Mouse (Mus musculus): ENCODE measurements at regions not wholly inside any gene's neighbourhood (a gene's known extent, or its start where the extent isn't known, plus 50 kb on each side); places are given as distances from the start of the nearest gene placed in this dataset.

DNA sequence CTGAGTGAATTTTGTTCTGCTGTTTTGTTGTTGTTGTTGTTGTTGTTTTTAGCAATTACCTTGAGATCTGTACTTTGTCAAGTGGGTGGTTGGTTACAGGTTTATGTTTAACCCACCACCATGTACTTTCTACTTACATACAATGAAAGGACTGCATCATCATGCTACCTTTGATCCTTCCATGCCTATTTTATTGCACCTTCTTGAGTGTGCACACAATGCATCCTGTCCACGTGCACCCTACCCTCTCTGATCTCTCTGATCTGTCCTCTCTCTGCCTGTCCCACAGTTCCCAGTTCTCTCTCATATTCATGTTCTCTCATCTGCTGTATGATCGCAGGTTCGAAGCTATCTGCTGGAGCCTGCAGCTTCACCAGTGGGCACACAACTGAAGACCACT is 59.9 kb upstream of the Gas1 start:
- POLR2A ChIA-PET = no interaction called here
- CTCF ChIA-PET = no interaction called here

DNA sequence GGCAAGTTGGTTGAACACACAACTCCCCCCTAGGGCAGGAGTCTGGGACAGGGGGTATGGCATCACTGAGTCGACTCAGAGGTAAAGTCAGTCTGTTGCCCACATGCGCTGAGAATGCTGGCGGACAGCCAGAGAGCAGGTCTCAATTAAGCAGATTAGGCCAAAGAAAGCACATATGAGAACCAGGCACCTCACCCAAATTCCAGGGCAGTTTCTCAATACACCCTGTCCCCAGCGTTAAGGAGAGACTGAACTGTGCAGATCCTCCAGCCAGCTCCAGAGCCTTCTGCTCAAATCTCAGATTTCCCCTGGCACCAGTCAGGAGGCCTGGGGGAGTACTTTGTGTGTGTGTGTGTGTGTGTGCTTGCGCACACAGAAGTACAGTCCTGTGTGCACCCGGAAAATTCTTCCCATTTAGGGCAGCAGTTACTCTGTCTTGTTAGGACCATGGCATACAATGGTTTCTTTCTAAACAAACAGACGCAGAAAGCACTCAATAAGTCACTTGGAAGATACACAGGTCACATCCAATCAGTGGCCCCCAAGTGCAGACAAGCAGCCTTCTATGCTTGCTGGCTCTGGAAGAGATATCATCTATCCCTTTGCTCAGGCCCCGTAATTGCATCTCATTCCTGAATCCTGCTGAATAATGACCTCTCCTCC is 65.4 kb upstream of the Gas1 start:
- CTCF ChIA-PET = no interaction called here
- POLR2A ChIA-PET = no interaction called here

DNA sequence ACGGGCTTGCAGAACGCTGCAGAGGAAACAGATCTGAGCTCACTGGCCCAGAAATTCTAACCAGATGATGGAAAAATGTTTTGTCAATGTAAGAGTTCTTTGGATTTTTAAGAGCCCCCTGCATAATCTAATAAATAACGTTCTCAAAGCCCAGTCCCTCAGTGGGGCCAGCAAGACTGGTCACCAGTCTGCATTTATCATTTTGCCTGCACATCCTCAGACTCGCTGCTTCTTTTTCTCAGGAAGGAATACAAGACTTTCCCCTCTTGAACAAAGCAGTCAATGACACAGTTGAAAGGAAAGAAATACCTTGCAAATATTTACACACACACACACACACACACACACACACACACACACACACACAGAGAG is 65.9 kb upstream of the Gas1 start:
- CTCF ChIA-PET = no interaction called here
- POLR2A ChIA-PET = no interaction called here

DNA sequence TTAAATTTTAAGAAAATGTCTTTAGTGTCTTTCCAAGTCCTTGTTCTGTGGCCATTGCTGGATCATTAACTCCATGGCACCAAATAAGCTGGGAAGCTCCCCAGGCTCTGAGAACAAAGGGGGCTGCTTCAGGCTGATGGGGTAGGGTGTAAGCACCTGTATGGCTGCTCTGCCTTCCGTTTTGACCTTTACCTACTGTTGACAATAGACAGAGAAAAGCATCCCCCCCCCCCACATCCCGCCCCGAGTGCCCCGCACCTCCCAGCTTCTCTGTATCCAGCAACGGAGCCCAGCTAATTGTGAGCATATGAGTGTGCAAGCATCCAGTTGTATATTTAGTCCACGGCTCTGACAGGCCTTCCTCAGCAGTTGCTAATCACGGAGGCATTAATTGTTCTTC is 78.0 kb upstream of the Gas1 start:
- CTCF ChIA-PET = interaction anchor here in 1 of 4 experiments (0.5 kb wide), 1 partner anchor 108 kb away, joined by 3 read pairs; no protein-coding TSS in a partner anchor
- POLR2A ChIA-PET = interaction anchor here in 2 of 4 experiments (0.8 kb wide), 2 partner anchors 21 to 34 kb away, joined by 3 to 4 read pairs; no protein-coding TSS in a partner anchor

DNA sequence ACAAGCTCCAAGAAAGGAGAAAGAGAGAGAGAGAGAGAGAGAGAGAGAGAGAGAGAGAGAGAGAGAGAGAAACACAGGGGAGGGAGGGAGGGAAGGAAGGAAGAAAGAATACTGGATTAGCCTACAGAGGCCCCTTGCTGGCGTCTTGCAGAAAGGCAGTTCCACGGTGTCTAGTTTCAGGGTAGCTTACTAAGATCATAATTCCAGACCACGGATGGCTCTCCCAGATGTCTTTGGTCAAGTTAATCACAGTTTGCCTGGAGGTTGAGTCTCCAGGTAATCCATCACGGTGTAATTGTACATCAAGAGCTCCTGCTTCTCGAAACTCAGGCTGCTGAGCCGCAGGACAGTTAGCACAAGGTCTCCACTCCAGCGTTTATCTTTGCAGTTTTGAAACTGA is 78.5 kb upstream of the Gas1 start:
- POLR2A ChIA-PET = interaction anchor here in 1 of 4 experiments (0.8 kb wide), 1 partner anchor 34 kb away, joined by 4 read pairs; no protein-coding TSS in a partner anchor
- CTCF ChIA-PET = interaction anchor here in 1 of 4 experiments (0.5 kb wide), 1 partner anchor 24 kb away, joined by 6 read pairs; no protein-coding TSS in a partner anchor

DNA sequence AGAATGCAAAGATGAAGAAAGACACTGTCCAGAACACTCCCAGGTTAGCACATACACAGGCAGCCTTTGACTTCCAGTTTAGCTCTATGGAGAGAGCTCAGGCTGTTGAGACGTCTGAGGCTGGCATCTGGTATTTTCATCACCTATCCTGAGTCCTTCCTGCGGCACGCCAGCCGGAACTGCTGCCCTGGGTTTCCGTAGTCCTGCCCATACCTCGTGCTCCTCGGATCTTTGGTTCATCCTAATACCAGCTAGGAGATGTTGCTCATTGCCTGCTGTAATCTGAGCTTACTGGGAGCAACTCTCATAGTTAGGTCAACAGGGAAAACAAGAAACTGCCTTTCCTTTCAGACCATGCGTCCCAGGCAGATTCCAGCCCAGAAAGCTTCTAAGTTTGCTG is 79.8 kb upstream of the Gas1 start:
- CTCF ChIA-PET = interaction anchor here in 1 of 4 experiments (0.7 kb wide), 1 partner anchor 12 kb away, joined by 3 read pairs; no protein-coding TSS in a partner anchor
- POLR2A ChIA-PET = no interaction called here

DNA sequence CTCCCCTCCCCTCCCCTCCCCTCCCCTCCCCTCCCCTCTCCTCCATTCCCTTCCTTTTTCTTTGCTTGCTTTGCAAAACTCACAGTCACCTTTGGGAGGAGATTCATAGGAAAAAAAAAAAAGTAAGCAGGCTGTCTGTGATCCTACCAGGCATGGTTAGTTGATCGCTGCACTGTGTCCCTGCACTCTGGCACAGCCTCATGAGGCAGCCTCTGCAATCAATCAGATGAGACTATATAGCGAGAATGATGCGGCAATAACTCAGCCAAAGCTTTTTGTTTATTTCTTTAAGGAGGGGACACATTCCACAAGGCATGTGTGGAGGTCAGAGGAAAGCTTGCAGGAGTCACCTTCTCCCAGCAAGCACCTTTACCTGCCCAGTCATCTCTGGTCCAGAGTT is 80.7 kb upstream of the Gas1 start:
- CTCF ChIA-PET = no interaction called here
- POLR2A ChIA-PET = interaction anchor here in 1 of 4 experiments (1.0 kb wide), 1 partner anchor 11 kb away, joined by 3 read pairs; no protein-coding TSS in a partner anchor

DNA sequence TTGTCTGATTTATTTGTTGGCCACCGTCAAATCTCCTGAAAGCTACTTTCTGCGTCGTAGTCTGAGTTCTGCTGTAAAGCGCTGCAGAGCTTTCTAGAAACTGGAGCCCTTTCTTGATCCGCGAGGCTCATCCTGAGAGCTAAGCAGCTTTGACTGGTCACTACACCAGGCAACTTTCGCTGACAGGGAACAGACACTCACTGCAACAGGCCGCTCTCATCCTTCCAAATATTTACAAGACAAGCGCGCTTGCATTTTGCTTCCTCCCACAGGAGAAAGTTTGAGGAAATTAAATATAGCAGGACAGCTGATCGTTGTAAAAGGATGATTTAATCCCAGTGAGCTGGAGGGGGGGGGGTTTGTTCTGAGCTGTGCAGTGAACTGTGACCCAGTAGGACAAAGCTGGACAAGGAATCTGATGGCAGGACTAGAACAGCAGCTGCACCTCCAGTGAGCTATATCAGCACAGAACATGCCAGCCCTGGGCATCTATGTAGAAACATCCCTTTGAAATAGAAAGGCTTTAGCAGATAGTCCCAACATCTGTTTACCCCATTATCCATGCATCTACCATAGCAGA is 85.4 kb upstream of the Gas1 start:
- POLR2A ChIA-PET = interaction anchor here in 3 of 4 experiments (0.6 to 1.7 kb wide), 4 partner anchors 11 to 537 kb away, joined by 3 to 7 read pairs (median 4); partner anchors contain the start of gene Gas1 (in 1 of the 3)

DNA sequence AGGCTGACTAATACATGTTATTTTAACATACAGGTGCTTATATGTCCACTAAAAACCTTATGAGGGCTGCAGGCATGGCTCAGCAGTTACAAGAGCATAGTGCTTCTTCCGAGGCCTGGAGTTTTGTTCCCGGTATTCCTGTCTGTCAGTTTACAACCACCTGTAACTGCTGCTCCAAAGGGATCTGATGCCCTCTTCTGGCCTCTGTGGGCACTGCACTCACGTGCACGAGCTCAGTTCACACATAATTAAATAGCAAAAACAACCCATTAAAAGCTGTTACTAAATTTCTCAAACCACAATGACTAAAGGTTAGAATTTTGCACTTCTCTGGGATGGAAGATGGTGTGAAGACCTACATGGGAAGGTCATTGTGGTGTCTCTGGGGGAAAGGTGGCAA is 87.3 kb upstream of the Gas1 start:
- ChIA-PET POLR2A (no interaction called here), CTCF (interaction anchor here in 3 of 4 experiments (0.5 to 1.4 kb wide), 8 partner anchors 8 to 377 kb away, joined by 3 to 12 read pairs (median 3); partner anchors contain the start of gene Gas1 (in 1 of the 3))

More for the DNA sequence above, 85.4 kb upstream of the Gas1 start:
- CTCF ChIA-PET = no interaction called here

DNA sequence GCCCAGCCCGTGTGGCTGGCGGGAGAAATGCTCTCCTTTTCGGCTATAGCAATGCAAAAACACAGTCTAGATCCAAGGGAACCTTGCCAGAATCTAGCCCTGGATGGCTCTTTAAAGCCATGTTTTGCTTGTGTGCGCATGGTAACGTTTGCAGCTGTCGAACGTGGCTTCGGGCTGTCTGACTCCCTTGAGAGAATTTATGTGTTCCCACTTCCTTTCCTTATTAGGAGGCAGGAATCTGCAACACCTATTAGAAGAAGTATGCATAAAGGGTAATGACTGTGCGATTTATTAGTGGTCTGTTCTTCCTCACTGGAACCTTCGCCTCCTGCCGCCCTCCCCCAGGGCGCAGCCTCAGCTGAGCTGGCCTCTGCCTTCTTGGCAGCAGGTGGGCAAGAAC is 90.4 kb upstream of the Gas1 start:
- ChIA-PET CTCF (interaction anchor here in 1 of 4 experiments (0.6 kb wide), 1 partner anchor 202 kb away, joined by 3 read pairs; no protein-coding TSS in a partner anchor), POLR2A (interaction anchor here in 1 of 4 experiments (2.5 kb wide), 1 partner anchor 90 kb away, joined by 12 read pairs; the partner anchor contains the start of gene Gas1)

DNA sequence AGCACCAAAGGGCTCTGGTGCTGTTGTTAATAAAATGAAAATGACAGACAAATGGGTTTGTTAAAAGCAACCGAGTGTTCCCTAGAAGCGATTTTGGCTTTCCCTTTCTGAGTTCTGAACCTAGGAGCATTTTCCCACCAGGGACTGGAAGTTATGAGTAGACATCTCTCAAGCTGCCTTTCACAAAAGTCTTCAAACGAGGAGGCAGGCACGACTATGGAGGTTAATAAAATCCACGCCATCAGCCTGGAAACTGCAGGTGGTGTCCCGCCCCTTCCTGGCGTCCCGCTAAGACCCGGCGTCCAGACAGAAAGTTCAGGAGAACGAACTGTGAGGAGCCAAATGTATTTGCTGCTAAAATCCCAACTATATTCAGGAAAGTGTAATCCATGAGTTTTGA is 91.1 kb upstream of the Gas1 start:
- ChIA-PET CTCF (no interaction called here), POLR2A (interaction anchor here in 1 of 4 experiments (2.5 kb wide), 1 partner anchor 91 kb away, joined by 12 read pairs; the partner anchor contains the start of gene Gas1)

DNA sequence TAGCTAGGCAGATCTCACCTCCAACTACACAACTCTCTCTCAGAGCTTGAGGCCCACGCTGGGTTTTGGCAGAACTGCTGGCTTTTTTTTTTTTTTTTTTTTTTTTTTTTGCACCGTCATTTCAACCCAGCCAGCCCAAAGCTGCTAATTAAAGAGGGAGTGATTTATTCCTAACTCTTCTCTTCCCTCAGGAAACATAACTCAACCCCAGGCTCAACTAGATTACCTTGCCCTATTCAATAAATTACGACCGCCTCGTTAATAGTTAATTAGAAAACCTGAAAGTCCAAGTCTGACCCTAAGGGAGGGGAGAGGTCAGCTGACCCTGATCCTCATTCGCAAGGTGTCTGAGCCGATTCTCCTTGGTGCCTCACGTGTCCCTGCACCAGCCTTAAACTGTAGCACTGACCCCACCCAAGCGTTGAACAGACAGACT is 92.3 kb upstream of the Gas1 start:
- CTCF ChIA-PET = interaction anchor here in 2 of 4 experiments (0.6 to 1.4 kb wide), 6 partner anchors 12 to 1155 kb away, joined by 3 to 23 read pairs (median 4); partner anchors contain the start of gene Gas1 (in 1 of the 2)
- POLR2A ChIA-PET = interaction anchor here in 2 of 4 experiments (1.1 to 2.5 kb wide), 4 partner anchors 11 to 92 kb away, joined by 3 to 12 read pairs (median 4); partner anchors contain the start of gene Gas1 (in 1 of the 2)

DNA sequence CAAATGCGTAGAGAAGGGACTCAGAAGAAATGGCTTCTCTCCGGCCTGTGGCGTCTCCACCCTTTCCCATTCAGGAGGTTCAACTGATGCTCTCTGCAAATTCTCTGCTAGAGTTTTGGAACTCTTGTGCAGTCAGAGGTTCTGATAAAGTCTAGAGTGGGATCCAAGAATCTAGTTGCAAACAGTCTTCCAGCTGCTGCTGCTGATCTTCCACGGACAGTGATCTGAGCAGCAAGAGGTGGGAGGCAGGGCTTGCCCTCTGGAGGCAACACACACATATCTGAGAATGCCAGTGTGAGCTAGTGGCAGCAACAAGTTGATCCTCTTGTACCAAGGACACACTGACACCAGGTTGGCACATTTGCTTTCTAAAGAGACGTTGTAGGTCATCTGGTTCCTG is 93.4 kb upstream of the Gas1 start:
- ChIA-PET CTCF (no interaction called here), POLR2A (interaction anchor here in 1 of 4 experiments (1.6 kb wide), 1 partner anchor 35 kb away, joined by 4 read pairs; no protein-coding TSS in a partner anchor)

DNA sequence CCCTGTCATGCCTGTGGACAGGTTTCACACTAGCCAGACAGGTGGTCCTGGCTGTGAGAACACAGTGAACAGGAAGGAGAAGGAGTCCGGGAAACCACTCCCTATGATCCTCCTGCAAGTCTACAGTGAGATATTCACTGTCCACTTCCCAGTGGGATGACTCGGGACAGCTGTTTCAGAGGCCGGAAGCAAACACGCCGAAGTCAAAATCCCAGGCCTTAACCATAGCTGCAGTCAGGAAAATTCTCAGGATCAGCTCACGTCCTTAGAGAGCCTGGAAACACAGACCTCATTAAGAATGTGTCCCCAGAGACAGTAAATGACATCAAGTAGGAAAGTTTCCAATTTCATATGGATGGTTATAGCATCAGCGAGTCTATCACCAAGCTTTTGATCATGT is 96.2 kb upstream of the Gas1 start:
- ChIA-PET POLR2A (interaction anchor here in 1 of 4 experiments (0.5 to 0.6 kb wide), 2 partner anchors 11 to 317 kb away, joined by 3 to 4 read pairs; no protein-coding TSS in a partner anchor), CTCF (interaction anchor here in 1 of 4 experiments (1.3 kb wide), 1 partner anchor 9 kb away, joined by 3 read pairs; no protein-coding TSS in a partner anchor)

DNA sequence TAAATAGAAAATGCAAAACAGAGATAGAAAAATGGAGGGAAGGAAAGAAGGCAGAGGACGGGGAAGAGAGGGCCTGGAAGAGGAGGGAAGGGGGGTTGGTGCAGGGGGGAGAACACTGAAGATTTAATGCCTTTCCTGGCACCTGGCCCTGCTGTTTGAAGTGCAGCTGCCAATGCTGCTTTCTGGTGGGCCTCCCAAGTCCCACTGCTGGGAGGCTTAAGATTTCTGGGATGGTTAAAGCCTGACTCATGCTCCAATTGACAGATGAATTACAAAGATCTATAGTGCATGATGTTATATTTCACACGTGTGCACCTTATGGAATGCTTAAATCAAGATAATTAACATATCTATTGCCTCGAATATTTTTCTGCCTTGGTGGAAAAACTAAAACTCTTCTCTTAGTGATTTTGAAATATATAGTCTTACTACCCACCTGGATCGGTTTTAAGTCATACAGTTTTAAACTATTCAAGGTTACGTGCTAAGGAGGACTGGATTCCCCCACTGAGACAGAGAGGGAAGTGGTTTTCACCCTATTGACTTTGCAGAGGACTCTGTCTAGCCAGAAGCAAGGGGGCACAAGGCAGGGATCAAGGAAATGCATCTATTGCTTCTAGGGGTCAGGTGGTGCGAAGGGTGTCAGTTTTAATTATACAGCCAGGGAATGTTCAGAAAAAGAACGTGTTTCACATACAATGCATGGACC is 105.5 kb upstream of the Gas1 start:
- ChIA-PET POLR2A (no interaction called here), CTCF (no interaction called here)

DNA sequence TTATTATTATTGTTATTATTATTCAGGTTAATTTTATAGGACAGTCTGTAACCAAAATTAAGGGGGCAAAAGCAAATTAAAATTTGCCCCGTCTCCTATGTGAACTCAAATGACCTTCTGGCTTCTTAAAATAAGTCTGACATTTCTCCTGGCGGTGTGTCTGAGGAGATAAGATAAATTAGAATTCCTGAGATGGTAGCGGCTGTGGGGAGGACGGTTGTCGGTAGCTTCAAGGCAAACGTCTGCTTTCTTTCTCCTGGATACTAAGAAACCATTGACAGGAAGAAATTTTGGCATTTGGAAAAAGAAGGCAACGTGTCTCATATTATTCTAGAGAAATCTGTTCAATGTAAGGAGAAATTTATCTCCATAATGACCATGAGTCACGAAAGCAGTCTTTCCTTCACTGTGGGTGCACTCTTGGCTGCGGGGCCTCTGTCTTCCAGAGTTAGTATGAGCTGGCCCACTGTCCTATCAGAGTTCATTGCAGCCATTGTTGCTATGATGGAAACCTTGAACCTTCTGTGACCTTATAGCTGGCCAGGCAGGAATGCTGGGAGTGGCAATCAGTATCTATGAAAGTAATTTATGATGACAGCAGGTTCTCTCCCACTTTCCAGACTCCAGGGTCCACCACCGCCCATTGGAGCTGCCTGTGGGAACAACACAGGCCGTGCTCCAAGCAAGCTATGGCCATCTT is 109.5 kb upstream of the Gas1 start:
- CTCF ChIA-PET = no interaction called here
- POLR2A ChIA-PET = no interaction called here

DNA sequence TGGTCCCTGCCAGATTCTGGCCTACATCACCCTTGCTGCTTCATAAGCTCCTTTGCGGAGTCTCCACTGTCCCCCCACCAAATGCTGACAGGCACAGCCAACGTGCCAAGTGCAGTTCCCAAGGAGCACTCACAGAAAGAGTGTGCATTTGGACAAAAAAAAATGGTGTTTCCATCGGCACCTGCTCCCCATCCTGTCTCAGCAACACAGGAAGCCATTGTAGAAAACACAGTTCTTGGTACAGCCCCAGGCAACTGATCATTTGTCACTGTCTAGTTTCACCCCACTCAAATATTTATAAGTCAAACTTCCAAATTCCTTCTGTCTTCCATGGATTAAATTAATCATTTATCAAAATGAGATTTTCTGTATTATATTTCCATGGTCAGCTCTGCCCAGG is 112.5 kb upstream of the Gas1 start:
- CTCF ChIA-PET = interaction anchor here in 1 of 4 experiments (0.5 kb wide), 1 partner anchor 8 kb away, joined by 4 read pairs; no protein-coding TSS in a partner anchor
- POLR2A ChIA-PET = interaction anchor here in 1 of 4 experiments (0.5 kb wide), 1 partner anchor 34 kb away, joined by 4 read pairs; no protein-coding TSS in a partner anchor

DNA sequence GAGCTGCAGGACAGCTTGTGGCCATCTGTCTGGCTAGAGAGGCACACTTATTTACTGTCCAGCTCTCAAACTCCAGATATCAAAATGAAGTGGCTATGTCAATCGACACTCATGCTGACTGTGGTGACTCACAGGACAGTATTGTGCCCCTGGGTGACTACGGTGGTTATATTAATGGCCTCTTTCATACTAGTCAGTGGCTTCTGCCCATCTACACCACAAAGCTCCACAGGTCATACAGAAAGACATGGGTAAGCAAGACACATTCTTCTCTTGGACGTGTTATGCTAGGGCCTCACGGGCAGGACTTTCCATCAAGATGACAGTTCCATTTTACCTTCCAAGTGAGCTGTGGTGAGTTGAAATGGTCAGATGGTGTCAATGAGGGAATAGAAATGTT is 113.7 kb upstream of the Gas1 start:
- CTCF ChIA-PET = interaction anchor here in 1 of 4 experiments (0.6 kb wide), 1 partner anchor 42 kb away, joined by 3 read pairs; no protein-coding TSS in a partner anchor
- POLR2A ChIA-PET = interaction anchor here in 1 of 4 experiments (0.6 kb wide), 1 partner anchor 173 kb away, joined by 4 read pairs; no protein-coding TSS in a partner anchor

DNA sequence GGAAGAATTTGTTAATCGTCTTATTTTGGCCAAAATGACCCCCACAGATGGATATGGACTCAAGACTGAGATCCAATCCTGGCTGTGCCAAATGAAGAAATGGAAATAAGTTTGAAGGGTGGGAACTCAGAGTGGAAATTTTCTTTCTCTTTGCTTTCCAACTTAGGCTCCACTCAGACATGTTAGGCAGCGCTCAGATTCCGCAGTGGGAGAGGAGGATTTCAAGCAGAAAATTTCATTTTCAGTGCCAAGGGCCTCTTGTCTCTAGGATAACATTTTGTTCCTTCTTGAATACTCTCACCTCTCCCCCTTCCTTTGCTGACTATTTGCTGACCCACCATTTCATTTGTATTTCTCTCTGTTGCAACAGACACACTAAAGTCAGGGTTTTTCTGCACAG is 114.2 kb upstream of the Gas1 start:
- POLR2A ChIA-PET = no interaction called here
- CTCF ChIA-PET = no interaction called here

Data from embryonic stem cell, embryonic (primary cell).